Mouse (Mus musculus) midbrain, postnatal 0 days (tissue): Measurements from ENCODE around the gene Olfr406. TPM values are rescaled to one million over a fixed set of nuclear protein-coding genes. Genes with fewer than 3 reads are reported as not detected.

Experiments used
- ATAC-seq: fragments of 200-750 bp; cut with Nextera tagmentation; 2 replicates; pipeline ENCODE4 v1.8.0; 2017; ENCODE audit warnings: moderate number of reproducible peaks, mild to moderate bottlenecking, moderate TSS enrichment, moderate library complexity; ENCODE audit not compliant: low FRiP score
- DNase-seq: peaks from one replicate; pipeline ENCODE4 v3.0.0-alpha.2; 2015; ENCODE audit warnings: low spot score
- H3K27ac ChIP-seq: fragments of 300-500 bp; sonication (generic); 2 replicates; pipeline ENCODE4 v1.5.1; 2014; ENCODE audit warnings: low read depth, mild to moderate bottlenecking, low read length, mixed read lengths
- H3K27me3 ChIP-seq: fragments of 300-500 bp; sonication (generic); 2 replicates; pipeline ENCODE4 v1.6.1; 2014; ENCODE audit warnings: low read length, control low read depth, mixed read lengths; ENCODE audit not compliant: insufficient read depth
- H3K36me3 ChIP-seq: fragments of 300-500 bp; sonication (generic); 2 replicates; pipeline ENCODE4 v1.6.1; 2014; ENCODE audit warnings: low read length, control low read depth, mixed read lengths; ENCODE audit not compliant: insufficient read depth
- H3K4me1 ChIP-seq: fragments of 300-500 bp; sonication (generic); 2 replicates; pipeline ENCODE4 v1.6.1; 2014; ENCODE audit warnings: mild to moderate bottlenecking, control low read depth, antibody characterized with exemption, low read length, mixed read lengths; ENCODE audit not compliant: insufficient read depth
- H3K4me2 ChIP-seq: fragments of 300-500 bp; sonication (generic); 2 replicates; pipeline ENCODE4 v1.6.1; 2014; ENCODE audit warnings: low read depth, mild to moderate bottlenecking, low read length, mixed read lengths; ENCODE audit not compliant: poor library complexity, severe bottlenecking
- H3K4me3 ChIP-seq: fragments of 300-500 bp; sonication (generic); 2 replicates; pipeline ENCODE4 v1.5.1; 2014; ENCODE audit warnings: low read depth, mild to moderate bottlenecking, low read length, moderate library complexity
- H3K9ac ChIP-seq: fragments of 300-500 bp; sonication (generic); replicated peaks from 2 replicates; pipeline ENCODE4 v1.6.1; 2014; ENCODE audit warnings: mild to moderate bottlenecking, low read length, moderate library complexity, mixed read lengths; ENCODE audit not compliant: poor library complexity, severe bottlenecking
- H3K9me3 ChIP-seq: fragments of 300-500 bp; sonication (generic); 2 replicates; pipeline ENCODE4 v1.6.1; 2016; ENCODE audit warnings: low read length, control low read depth
- CTCF ChIP-seq: IDR thresholded peaks from 2 replicates; pipeline ENCODE4 v1.5.1; 2016; ENCODE audit warnings: antibody characterized with exemption, mild to moderate bottlenecking
- WGBS: fragments of 180-500 bp; shearing (Covaris S2); extraction: QIAGEN DNeasy Blood & Tissue Kit; methylation state at CpG from one replicate; pipeline ENCODE4 v1.1.7; 2014; 5-methylcytosine and 5-hydroxymethylcytosine counted together
- polyA plus RNA-seq: library from polyadenylated mRNA; unstranded; fragments of >200 nt; fragmentation: Nextera tagmentation; extraction: Ambion mirVana; gene quantifications from 2 replicates; pipeline ENCODE4 v1.2.1, GENCODE M21; 2015
- total RNA-seq: library from RNA; depleted of rRNA; stranded (reverse); fragments of >200 nt; gene quantifications from 2 replicates; pipeline ENCODE4 v1.2.3, GENCODE M21; 2014; rRNA removed

The Olfr406 gene
- total RNA-seq, result not detected in 2 replicates
- not detected in 2 replicates for polyA plus RNA-seq

DNA sequence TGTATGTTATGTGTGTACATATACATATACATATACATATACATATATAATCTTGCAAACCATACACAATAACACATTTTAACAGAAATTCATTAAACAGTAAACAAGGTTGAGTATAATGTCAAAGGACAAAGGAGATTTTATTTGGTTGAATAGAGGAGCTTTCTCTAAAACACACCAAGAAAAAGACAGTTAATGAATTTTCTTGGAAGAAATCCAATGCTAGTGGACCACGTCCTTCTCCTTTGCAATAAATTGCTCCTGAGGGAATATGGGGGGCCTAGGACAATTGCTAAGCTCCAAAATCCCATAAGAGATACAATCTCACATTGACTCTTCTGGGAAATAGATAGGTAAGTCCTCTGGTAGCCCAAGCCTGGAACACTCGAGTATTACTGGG lies at the start of gene Olfr406:
Olfr406 (plus strand) TSS at position 301 of the 400 bp plus-strand sequence.
- no peak for TF ChIP-seq CTCF
- Histone ChIP-seq H3K9me3 (no peaks in the 10 kb centered on the region), H3K27ac (no peak within 1 kb of the TSS), H3K4me1 (no peaks in the 10 kb centered on the region), H3K9ac (no peak within 1 kb of the TSS), H3K4me2 (no peak within 1 kb of the TSS), H3K4me3 (no peak within 1 kb of the TSS), H3K27me3 (no peaks in the 10 kb centered on the region), H3K36me3 (no peaks in the 10 kb centered on the region)
- ATAC-seq (no peak), DNase-seq (no peak)
- WGBS, result 54% methylated on average over 2 of the region's 2 CpGs

DNA sequence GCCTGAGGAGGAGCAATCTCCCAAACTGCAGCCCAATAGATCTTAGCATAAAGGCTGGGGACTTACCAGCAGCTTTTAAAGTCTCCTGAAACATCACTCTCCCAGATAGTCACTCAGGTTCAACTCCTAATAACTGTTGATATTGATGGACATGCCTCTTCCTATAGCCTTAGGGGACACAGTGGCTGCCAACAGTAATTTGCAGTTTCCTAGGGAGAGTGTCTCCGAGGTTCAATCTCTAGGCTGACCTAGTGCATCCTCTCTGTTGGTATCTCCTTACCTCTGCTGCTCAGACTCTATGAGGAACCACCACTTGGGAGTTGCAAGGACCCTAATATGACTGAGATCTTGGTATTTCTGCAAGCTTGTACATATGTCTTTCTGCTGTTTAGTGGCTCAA lies 48.3 kb upstream of the Olfr406 start, which contains the start of gene Olfr43:
Olfr43 (minus strand) TSS at position 101 of the 400 bp plus-strand sequence.
- 61% methylated on average over 1 of the region's 1 CpGs for WGBS
- no peak within 1 kb of the TSS for H3K9ac ChIP-seq
- 0 out of 2 replicates have a peak, but pooled peaks cover 10% of the 10 kb centered on the region for H3K9me3 ChIP-seq
- DNase-seq, result no peak
- H3K36me3 ChIP-seq, result no peaks in the 10 kb centered on the region
- no peak for TF ChIP-seq CTCF
- ATAC-seq, result no peak
- no peaks in the 10 kb centered on the region for H3K4me1 ChIP-seq
- H3K27ac ChIP-seq, result no peak within 1 kb of the TSS
- no peak within 1 kb of the TSS for H3K4me3 ChIP-seq
- H3K27me3 ChIP-seq, result no peaks in the 10 kb centered on the region
- H3K4me2 ChIP-seq, result no peak within 1 kb of the TSS

DNA sequence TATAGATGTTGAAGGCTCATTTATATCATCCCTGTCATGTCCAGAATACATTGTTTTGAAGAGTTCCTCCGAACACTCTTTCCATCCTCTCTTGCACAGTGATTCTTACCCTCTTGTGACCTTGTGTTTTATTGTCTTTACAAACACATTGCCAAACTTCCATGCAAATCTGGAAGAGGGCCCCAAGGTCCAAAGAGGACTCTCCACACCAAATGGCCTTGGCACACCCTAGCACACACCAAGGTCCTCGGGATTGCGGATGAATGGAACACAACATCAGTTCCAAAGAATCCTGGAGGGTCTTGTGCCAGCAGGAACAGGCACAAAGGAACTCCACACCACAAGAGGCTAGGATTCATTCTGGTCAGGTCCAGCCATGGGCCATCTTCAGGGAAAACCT lies 18.4 kb upstream of the Olfr406 start:
- peaks cover 11% of the 10 kb centered on the region; the same call in 1 of the 2 replicates for H3K9me3 ChIP-seq
- no peak for DNase-seq
- no peak overlapping the region for H3K4me2 ChIP-seq
- no peaks in the 10 kb centered on the region for H3K4me1 ChIP-seq
- H3K9ac ChIP-seq, result no peak overlapping the region
- no peak overlapping the region for H3K4me3 ChIP-seq
- no peaks in the 10 kb centered on the region for H3K36me3 ChIP-seq
- no peak for TF ChIP-seq CTCF
- no peaks in the 10 kb centered on the region for H3K27me3 ChIP-seq
- H3K27ac ChIP-seq, result no peak overlapping the region
- no peak for ATAC-seq
- WGBS, result 83% methylated on average over 3 of the region's 3 CpGs

DNA sequence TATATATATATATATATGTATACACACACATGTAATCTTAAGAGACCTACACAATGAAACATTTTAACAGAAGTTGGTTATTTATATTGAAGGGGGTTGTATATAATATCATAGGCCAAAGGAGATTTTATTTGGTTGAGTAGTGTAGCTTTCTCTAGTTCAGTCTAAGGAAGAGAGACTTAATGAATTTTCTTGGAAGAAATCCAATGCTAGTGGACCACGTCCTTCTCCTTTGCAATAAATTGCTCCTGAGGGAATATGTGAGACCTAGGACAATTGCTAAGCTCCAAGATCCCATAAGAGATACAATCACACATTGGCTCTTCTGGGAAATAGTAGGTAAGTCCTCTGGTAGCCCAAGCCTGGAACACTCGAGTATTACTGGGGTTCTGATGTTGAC lies 23.8 kb downstream of the Olfr406 start, which contains the start of gene Olfr59:
Olfr59 (plus strand) TSS at position 301 of the 400 bp plus-strand sequence.
- WGBS, result 45% methylated on average over 2 of the region's 2 CpGs
- no peak within 1 kb of the TSS for H3K4me2 ChIP-seq
- H3K36me3 ChIP-seq, result no peaks in the 10 kb centered on the region

DNA sequence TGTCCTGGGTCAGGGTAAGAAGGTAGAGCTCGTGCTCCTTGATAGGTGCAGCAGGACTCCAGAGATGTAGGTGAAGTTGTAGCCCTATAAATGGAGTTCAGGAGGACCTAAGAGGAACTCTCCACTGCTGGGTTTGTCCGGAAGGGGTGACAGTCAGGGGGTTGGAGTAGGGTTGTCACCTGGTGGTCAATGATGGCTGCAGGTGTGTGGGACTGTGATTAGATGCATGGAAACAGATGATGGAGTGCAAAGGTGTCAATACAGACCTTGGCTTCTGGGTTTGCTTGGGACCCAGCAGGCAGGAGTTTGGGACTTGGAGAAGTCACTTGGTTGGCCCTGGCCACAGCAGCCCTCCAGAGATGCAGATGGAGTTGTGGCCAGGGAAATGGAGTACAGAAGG lies 27.6 kb downstream of the Olfr406 start:
- no peak overlapping the region for H3K27ac ChIP-seq
- 75% methylated on average over 2 of the region's 2 CpGs for WGBS
- H3K9me3 ChIP-seq, result no peaks in the 10 kb centered on the region
- no peak overlapping the region for H3K4me2 ChIP-seq
- ATAC-seq, result no peak
- no peaks in the 10 kb centered on the region for H3K27me3 ChIP-seq
- no peak for TF ChIP-seq CTCF
- H3K9ac ChIP-seq, result no peak overlapping the region
- no peak overlapping the region for H3K4me3 ChIP-seq
- no peaks in the 10 kb centered on the region for H3K4me1 ChIP-seq
- DNase-seq, result no peak
- H3K36me3 ChIP-seq, result no peaks in the 10 kb centered on the region

More for the DNA sequence above, 23.8 kb downstream of the Olfr406 start, which contains the start of gene Olfr59:
- Histone ChIP-seq H3K4me3 (no peak within 1 kb of the TSS), H3K9ac (no peak within 1 kb of the TSS), H3K9me3 (0 out of 2 replicates have a peak, but pooled peaks cover 3% of the 10 kb centered on the region), H3K4me1 (no peaks in the 10 kb centered on the region), H3K27me3 (no peaks in the 10 kb centered on the region), H3K27ac (no peak within 1 kb of the TSS)
- no peak for TF ChIP-seq CTCF
- ATAC-seq (no peak), DNase-seq (no peak)

Other genes starting within 250 kb of the Olfr406 start
- not detected in 2 replicates for gene Olfr139, start 203.3 kb upstream of the Olfr406 start, total RNA-seq
- gene Olfr139, start 203.3 kb upstream of the Olfr406 start, polyA plus RNA-seq, result not detected in 2 replicates
- gene Olfr399, start 203.2 kb upstream of the Olfr406 start, total RNA-seq, result not detected in 2 replicates
- not detected in 2 replicates for gene Olfr399, start 203.2 kb upstream of the Olfr406 start, polyA plus RNA-seq
- gene Zfp616, start 189.9 kb upstream of the Olfr406 start, total RNA-seq, result not detected in 2 replicates
- gene Zfp616, start 189.9 kb upstream of the Olfr406 start, polyA plus RNA-seq, result not detected in 2 replicates
- not detected in 2 replicates for gene Olfr401, start 146.1 kb upstream of the Olfr406 start, total RNA-seq
- not detected in 2 replicates for gene Olfr401, start 146.1 kb upstream of the Olfr406 start, polyA plus RNA-seq
- not detected in 2 replicates for gene Olfr402, start 106.3 kb upstream of the Olfr406 start, total RNA-seq
- not detected in 2 replicates for gene Olfr402, start 106.3 kb upstream of the Olfr406 start, polyA plus RNA-seq
- gene Olfr403, start 73.6 kb upstream of the Olfr406 start, total RNA-seq, result not detected in 2 replicates
- not detected in 2 replicates for gene Olfr403, start 73.6 kb upstream of the Olfr406 start, polyA plus RNA-seq
- not detected in 2 replicates for gene Olfr43, start 48.4 kb upstream of the Olfr406 start, total RNA-seq
- gene Olfr43, start 48.4 kb upstream of the Olfr406 start, polyA plus RNA-seq, result not detected in 2 replicates
- not detected in 2 replicates for gene Olfr59, start 23.9 kb downstream of the Olfr406 start, total RNA-seq
- not detected in 2 replicates for gene Olfr59, start 23.9 kb downstream of the Olfr406 start, polyA plus RNA-seq
- not detected in 2 replicates for gene Olfr410, start 78.2 kb downstream of the Olfr406 start, total RNA-seq
- not detected in 2 replicates for gene Olfr410, start 78.2 kb downstream of the Olfr406 start, polyA plus RNA-seq
- gene Olfr411, start 92.8 kb downstream of the Olfr406 start, total RNA-seq, result not detected in 2 replicates
- gene Olfr411, start 92.8 kb downstream of the Olfr406 start, polyA plus RNA-seq, result not detected in 2 replicates
- not detected in 2 replicates for gene Olfr412, start 102.3 kb downstream of the Olfr406 start, total RNA-seq
- not detected in 2 replicates for gene Olfr412, start 102.3 kb downstream of the Olfr406 start, polyA plus RNA-seq